In genomic region chr11:49822337-49822736, GRCm38 (mm10) we compare ENCODE assay signal across 25 mouse cellular contexts. TPM values are rescaled to one million over a fixed set of nuclear protein-coding genes. Genes with fewer than 3 reads are reported as not detected.
DNase-seq lines count a peak whose midpoint lies in the region; ATAC-seq and TF ChIP-seq lines count a peak whose summit lies in the region.
"Had no signal": no experiment of that assay in that cellular context is flagged by ENCODE, and none has a peak within 500 bp of the region (broad histone marks: within the 10 kb centered on the region; RNA-seq: fewer than 3 reads in every experiment).

No protein-coding gene starts in this region.

- no peak overlapping the region for H3K4me3 ChIP-seq in liver, embryonic 11.5 days (ENCODE audit: low read depth, low read length)
- H3K4me3 ChIP-seq in liver, embryonic 13.5 days (replicated peaks): no peak overlapping the region
- no peak overlapping the region for H3K4me3 ChIP-seq in liver, embryonic 16.5 days (ENCODE audit: low read depth, low read length)
- H3K4me3 ChIP-seq in lung, adult 2 months (replicated peaks; ENCODE audit: extremely low read depth, low read depth, low read length): no peak overlapping the region
- H3K4me3 ChIP-seq: forebrain, embryonic 10.5 days; forebrain, embryonic 13.5 days; heart, embryonic 12.5 days; heart, embryonic 15.5 days; hindbrain, embryonic 10.5 days; hindbrain, embryonic 13.5 days had no signal

- DNase-seq in liver, embryonic 11.5 days (ENCODE audit: low spot score): no peak
- DNase-seq in liver, embryonic 13.5 days: peak; percentile 15
- DNase-seq in lung, adult 2 months: no peak
- no peak for DNase-seq in left cerebral cortex, postnatal 25 days (ENCODE audit: low spot score in 2 of 2)
- no peak for DNase-seq in gastrocnemius, adult 8-10 months (ENCODE audit: low spot score in 2 of 2)
- DNase-seq: adrenal gland, adult 8-10 months; adrenal gland, postnatal 25 days; cerebellum, adult 11-12 months; cerebellum, adult 9-10 months; cerebellum, postnatal 14 days; gastrocnemius, postnatal 14 days; heart, adult 11 months; heart, postnatal 10 days; heart, postnatal 36 days had no signal

- H3K4me1 ChIP-seq in liver, embryonic 11.5 days (replicated peaks; ENCODE audit: control insufficient read depth, insufficient read depth, low read length): peaks cover 7% of the 10 kb centered on the region
- peaks cover 23% of the 10 kb centered on the region for H3K4me1 ChIP-seq in liver, embryonic 13.5 days (replicated peaks)
- H3K4me1 ChIP-seq in liver, embryonic 16.5 days (ENCODE audit: control insufficient read depth, low read depth, low read length): peaks cover 4% of the 10 kb centered on the region
- no peaks in the 10 kb centered on the region for H3K4me1 ChIP-seq in lung, adult 2 months (ENCODE audit: control insufficient read depth, insufficient read depth, low read length)
- H3K4me1 ChIP-seq: forebrain, embryonic 10.5 days; forebrain, embryonic 13.5 days; heart, embryonic 12.5 days; heart, embryonic 15.5 days; hindbrain, embryonic 10.5 days; hindbrain, embryonic 13.5 days had no signal

- WGBS in liver, embryonic 11.5 days: 75% methylated on average over 2 of the region's 2 CpGs
- WGBS in liver, embryonic 13.5 days (ENCODE audit: insufficient replicate concordance): 49% methylated on average over 2 of the region's 2 CpGs
- 48% methylated on average over 2 of the region's 2 CpGs for WGBS in liver, embryonic 16.5 days (ENCODE audit: insufficient replicate concordance)
- 93% methylated on average over 2 of the region's 2 CpGs for WGBS in lung, adult 2 months

- no peaks in the 10 kb centered on the region for H3K9me3 ChIP-seq in liver, embryonic 11.5 days (ENCODE audit: control insufficient read depth, low read length)
- H3K9me3 ChIP-seq in liver, embryonic 13.5 days (replicated peaks): no peaks in the 10 kb centered on the region
- H3K9me3 ChIP-seq in liver, embryonic 16.5 days (replicated peaks; ENCODE audit: control insufficient read depth, low read length): no peaks in the 10 kb centered on the region
- H3K9me3 ChIP-seq: forebrain, embryonic 10.5 days; forebrain, embryonic 13.5 days; heart, embryonic 12.5 days; heart, embryonic 15.5 days; hindbrain, embryonic 10.5 days; hindbrain, embryonic 13.5 days had no signal

- peak; percentile 81 for ATAC-seq in liver, embryonic 11.5 days (replicated peaks; ENCODE audit: low FRiP score)
- ATAC-seq in liver, embryonic 13.5 days (ENCODE audit: low read depth): peak; percentile 80
- ATAC-seq in liver, embryonic 16.5 days (ENCODE audit: low read depth): peak; percentile 64
- ATAC-seq: activated CD4-positive, CD25-positive, alpha-beta regulatory T cell, adult 4 months; CD4-positive, CD25-positive, alpha-beta regulatory T cell, adult 4 months; forebrain, embryonic 13.5 days; forebrain, embryonic 16.5 days; hindbrain, embryonic 16.5 days had no signal

- H3K4me2 ChIP-seq in liver, embryonic 11.5 days: no peak overlapping the region
- no peak overlapping the region for H3K4me2 ChIP-seq in liver, embryonic 13.5 days
- H3K4me2 ChIP-seq in liver, embryonic 16.5 days (ENCODE audit: low read depth, low read length): no peak overlapping the region
- H3K4me2 ChIP-seq: forebrain, embryonic 13.5 days; heart, embryonic 12.5 days; heart, embryonic 15.5 days; hindbrain, embryonic 13.5 days had no signal

- no peak for TF ChIP-seq CTCF in lung, adult 2 months (IDR thresholded peaks at IDR 0.05; ENCODE audit: insufficient read depth, low read length)

- no peak for TF ChIP-seq POLR2A in lung, adult 2 months (IDR thresholded peaks at IDR 0.05; ENCODE audit: borderline replicate concordance, extremely low read depth, low read depth, low read length)

- H3K9ac ChIP-seq in liver, embryonic 11.5 days (ENCODE audit: low read depth, low read length): no peak overlapping the region
- no peak overlapping the region for H3K9ac ChIP-seq in liver, embryonic 13.5 days
- H3K9ac ChIP-seq in liver, embryonic 16.5 days (ENCODE audit: low read depth, low read length): no peak overlapping the region
- H3K9ac ChIP-seq: forebrain, embryonic 13.5 days; heart, embryonic 12.5 days; heart, embryonic 15.5 days; hindbrain, embryonic 13.5 days had no signal

- H3K36me3 ChIP-seq in liver, embryonic 11.5 days (ENCODE audit: control insufficient read depth, insufficient read depth, low read length): no peaks in the 10 kb centered on the region
- H3K36me3 ChIP-seq in liver, embryonic 13.5 days: no peaks in the 10 kb centered on the region
- no peaks in the 10 kb centered on the region for H3K36me3 ChIP-seq in liver, embryonic 16.5 days (ENCODE audit: control insufficient read depth, insufficient read depth)

- H3K27ac ChIP-seq in liver, embryonic 11.5 days (ENCODE audit: low read depth, low read length): no peak overlapping the region
- H3K27ac ChIP-seq in liver, embryonic 13.5 days: no peak overlapping the region
- H3K27ac ChIP-seq in liver, embryonic 16.5 days (ENCODE audit: low read length): no peak overlapping the region
- H3K27ac ChIP-seq: forebrain, embryonic 10.5 days; forebrain, embryonic 13.5 days; heart, embryonic 15.5 days; hindbrain, embryonic 10.5 days; hindbrain, embryonic 13.5 days had no signal

- H3K27me3 ChIP-seq in liver, embryonic 11.5 days (replicated peaks; ENCODE audit: control insufficient read depth, insufficient read depth, low read length): no peaks in the 10 kb centered on the region
- H3K27me3 ChIP-seq in liver, embryonic 13.5 days: no peaks in the 10 kb centered on the region
- H3K27me3 ChIP-seq in liver, embryonic 16.5 days (ENCODE audit: control insufficient read depth, insufficient read depth, low read depth, low read length): no peaks in the 10 kb centered on the region
- H3K27me3 ChIP-seq: forebrain, embryonic 13.5 days; heart, embryonic 12.5 days; heart, embryonic 15.5 days; hindbrain, embryonic 13.5 days had no signal

- intact Hi-C loops in left cerebral cortex, postnatal 25 days (cut with DNase I): no loop called here

RNA-seq across cellular contexts. Expression of gene Mapk9, which starts 24.2 kb away (rescaled TPM):
- 47.5 and 52.3 TPM in 2 replicates for polyA plus RNA-seq in liver, embryonic 11.5 days (2014; fragmentation: Nextera tagmentation; extraction: Ambion mirVana)
- polyA plus RNA-seq in liver, embryonic 13.5 days (2015; fragmentation: Nextera tagmentation; extraction: Ambion mirVana): 21.6 and 28.3 TPM in 2 replicates
- 15.1 and 16.0 TPM in 2 replicates for polyA plus RNA-seq in liver, embryonic 16.5 days (2015; fragmentation: Nextera tagmentation; extraction: Ambion mirVana)
- polyA plus RNA-seq in lung, adult 2 months (2012; rRNA removed): 18.5 and 22.9 TPM in 2 replicates
- 100 to 1,000 TPM; 212 to 231 TPM for total RNA-seq in left cerebral cortex, postnatal 25 days (2021)
- 10 to 100 TPM; 45.2 to 65.2 (median 53.8) TPM for total RNA-seq in gastrocnemius, adult 8-10 months (2022)

RNA-seq across cellular contexts. Expression of gene Gfpt2, which starts 28.4 kb away (rescaled TPM):
- polyA plus RNA-seq in liver, embryonic 11.5 days (2014; fragmentation: Nextera tagmentation; extraction: Ambion mirVana): 6.2 and 6.5 TPM in 2 replicates
- 1.6 and 1.8 TPM in 2 replicates for polyA plus RNA-seq in liver, embryonic 13.5 days (2015; fragmentation: Nextera tagmentation; extraction: Ambion mirVana)
- polyA plus RNA-seq in liver, embryonic 16.5 days (2015; fragmentation: Nextera tagmentation; extraction: Ambion mirVana): 0.80 and 0.86 TPM in 2 replicates
- 7.0 and 8.8 TPM in 2 replicates for polyA plus RNA-seq in lung, adult 2 months (2012; rRNA removed)
- total RNA-seq in left cerebral cortex, postnatal 25 days (2021): 10 to 100 TPM in 1 of 2 experiments, 1 to 10 TPM in 1; 6.0 to 10.1 TPM
- total RNA-seq in gastrocnemius, adult 8-10 months (2022): 1 to 10 TPM; 3.0 to 6.9 (median 5.8) TPM
